Mouse (Mus musculus) kidney, postnatal 4 days (tissue): ENCODE measurements around the gene Snrpb2.

Experiments used
- DNase-seq, 2 experiments: peaks; one replicate each; pipeline ENCODE4 v3.0.0; 2021; ENCODE audit warnings: mixed read lengths in 2 of 2

Snrpb2 gene

GRCm38 (mm10) chr2:143062812-143063792 lies at the start of gene Snrpb2:
Gene Snrpb2, plus strand, starts transcription at chr2:143063039.
- peak; percentile 95 to 96 for DNase-seq

DNA sequence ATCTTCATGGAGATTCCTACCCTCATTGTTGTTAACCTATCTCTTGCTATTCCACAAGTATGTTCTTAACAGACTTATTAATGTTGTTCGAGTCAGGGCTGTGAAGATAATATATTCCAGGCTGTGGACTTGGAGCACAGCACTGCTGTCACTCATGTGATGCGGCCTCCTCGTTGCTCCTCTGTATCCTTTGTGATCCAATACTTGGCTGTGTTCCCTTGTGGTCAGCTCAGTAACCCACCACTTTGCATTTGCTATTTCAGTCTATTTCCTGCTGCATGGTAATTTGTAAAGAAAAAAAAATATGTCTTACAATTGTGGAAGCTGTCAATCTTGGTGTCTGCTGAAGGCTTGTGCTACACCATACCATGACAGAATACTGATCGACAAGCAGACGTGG lies 49.8 kb upstream of the Snrpb2 start:
- DNase-seq, result no peak

DNA sequence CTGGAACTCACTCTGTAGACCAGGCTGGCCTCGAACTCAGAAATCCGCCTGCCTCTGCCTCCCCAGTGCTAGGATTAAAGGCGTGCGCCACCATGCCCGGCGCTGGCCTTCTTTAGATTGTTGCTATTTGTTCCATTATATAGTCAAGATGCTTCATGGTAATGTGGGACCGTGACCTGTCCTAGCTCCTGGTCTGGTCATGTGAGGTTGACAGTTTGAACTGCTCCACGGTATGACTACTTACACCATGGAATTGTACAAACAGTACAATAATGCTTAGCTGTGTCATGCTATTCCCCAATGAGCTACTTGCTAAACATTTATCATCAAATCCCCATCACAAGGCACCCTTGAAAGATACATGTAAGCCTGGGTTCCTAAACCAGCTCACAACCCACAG lies 44.8 kb upstream of the Snrpb2 start:
- DNase-seq, result no peak

DNA sequence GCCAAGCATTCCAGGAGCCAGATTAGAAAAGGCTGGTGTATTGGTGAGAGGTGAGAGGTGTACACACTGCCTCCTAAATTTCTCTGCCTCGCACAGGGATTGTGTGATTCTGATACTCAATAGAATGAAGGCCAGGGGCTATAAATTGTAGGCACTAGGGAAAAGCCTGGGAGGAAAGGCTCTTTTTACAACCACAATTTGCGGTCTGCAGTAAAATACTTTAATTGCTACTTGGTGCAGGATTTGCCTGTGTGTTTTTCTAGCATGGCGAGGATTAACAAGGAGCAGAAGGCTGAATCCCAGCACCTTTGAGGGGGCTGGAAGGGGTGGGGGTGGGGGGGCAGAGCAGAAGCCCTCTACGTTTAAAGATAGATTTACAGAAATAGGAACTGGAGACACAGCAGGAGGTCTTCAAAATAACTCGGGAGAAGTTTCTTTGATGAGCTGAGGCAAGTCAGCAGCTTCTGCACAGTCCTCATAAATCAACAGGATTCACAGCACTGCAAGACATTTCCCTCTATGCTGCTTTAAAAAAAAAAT lies 44.2 kb upstream of the Snrpb2 start:
- peak; percentile 3 to 24 for DNase-seq

DNA sequence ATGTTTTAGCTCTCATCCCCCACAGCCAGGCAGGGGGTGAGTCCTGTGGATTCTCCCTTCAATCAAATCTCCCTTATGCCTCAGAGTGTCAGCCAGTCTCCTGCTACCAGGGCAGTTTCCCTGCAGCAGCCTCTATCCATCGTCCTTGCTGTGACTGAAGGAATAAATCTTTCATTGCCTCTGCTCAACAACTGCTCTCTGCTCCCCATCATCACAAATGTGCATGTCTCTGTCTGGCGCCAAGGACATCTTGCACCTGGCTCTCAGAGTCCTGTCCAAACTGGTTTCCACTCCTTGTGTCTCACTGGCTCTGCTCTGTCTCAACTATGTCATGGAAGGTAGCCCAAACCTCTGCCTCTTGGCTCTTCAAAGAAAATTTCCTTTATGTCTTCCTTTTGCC lies 43.1 kb upstream of the Snrpb2 start:
- peak; percentile 6 to 12 for DNase-seq

DNA sequence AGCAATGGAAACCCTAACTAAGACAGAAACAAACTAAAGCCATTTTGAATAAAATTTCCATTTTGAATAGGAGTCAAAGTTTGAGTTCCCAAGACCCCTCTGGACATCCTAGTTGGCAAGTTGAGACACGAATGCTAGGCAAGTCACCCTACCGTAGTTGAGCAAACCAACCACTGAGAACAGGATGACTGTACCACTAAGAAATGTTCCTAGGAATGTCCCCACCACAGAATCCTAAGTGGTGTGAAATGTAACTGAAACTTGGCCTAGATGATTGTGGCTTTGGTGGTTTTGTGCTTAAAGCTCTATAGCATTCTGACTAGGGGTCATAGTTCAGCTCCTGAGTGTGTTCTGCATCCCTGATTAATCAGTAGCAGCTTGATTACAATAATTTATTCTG lies 39.5 kb upstream of the Snrpb2 start:
- DNase-seq, result no peak

- no peak for DNase-seq
Observed at GRCm38 (mm10) chr2:143024226-143024625, 38.6 kb upstream of the Snrpb2 start.

GRCm38 (mm10) chr2:143031283-143031682 lies 31.6 kb upstream of the Snrpb2 start:
- DNase-seq, result no peak

- no peak for DNase-seq
Observed at GRCm38 (mm10) chr2:143032378-143033255, 30.2 kb upstream of the Snrpb2 start.

- DNase-seq, result peak; percentile 53 to 56
Observed at GRCm38 (mm10) chr2:143034350-143035085, 28.3 kb upstream of the Snrpb2 start.

DNA sequence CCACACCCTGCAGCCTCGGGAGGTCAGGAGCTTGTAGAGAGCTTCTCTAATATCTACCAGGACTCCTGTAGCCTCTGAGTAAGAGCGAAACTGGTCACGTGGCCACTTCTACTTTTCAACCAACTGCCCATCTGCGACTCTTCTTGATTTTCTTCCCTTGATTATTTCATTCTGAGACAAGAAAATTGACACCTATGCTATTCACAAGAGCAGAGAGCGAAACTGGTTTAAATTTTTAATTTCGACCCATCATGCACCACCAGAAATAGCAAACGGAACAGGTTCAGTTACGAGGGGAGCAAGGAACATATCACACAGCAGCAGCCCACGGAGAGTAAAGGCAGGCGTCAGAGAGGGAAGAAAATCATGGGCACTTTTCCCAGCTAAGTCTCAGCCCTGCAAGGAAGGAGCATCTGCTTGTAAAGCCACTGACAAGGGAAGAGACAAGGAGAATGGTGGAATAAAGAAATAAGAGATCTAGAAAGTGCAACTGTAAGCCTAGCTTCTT lies 27.7 kb upstream of the Snrpb2 start:
- DNase-seq, result peak; percentile 14 to 16

DNA sequence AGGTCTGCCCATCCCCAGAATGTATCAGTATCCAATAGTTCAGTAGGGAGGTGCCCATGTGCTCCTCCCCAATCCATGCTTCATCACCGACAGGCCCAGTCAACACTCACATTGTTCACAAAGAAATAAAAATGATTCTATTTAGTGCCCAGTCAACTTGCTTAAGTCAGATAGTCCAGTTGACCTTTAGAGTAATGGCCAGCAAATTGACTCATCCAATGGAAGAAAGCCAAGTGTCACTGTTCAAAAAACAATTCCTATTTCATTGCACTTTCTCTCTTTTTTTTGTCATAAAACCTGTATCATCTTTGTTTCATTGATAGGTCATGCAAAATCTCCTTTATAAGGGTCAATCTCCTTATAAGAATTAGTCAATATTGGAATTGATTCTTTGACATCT lies 21.2 kb upstream of the Snrpb2 start:
- no peak for DNase-seq

DNA sequence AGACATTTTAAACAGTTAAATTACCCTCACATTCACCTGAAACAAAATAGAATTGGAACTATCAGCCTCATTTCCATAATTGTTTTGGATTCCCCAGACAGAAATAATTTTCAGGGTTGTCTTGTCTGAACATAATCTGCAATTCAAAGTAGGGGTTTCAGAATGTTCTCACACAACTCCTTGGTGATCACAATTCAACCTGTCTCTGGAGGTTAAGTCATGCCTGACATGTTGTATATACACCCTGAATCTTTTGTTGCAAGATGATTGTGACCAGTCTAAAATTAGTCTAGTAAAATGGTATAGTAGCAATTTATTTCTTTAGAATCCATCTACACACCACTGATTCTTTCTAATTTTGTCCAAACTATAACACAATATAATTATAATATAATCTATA lies 7.6 kb upstream of the Snrpb2 start:
- DNase-seq, result no peak

DNA sequence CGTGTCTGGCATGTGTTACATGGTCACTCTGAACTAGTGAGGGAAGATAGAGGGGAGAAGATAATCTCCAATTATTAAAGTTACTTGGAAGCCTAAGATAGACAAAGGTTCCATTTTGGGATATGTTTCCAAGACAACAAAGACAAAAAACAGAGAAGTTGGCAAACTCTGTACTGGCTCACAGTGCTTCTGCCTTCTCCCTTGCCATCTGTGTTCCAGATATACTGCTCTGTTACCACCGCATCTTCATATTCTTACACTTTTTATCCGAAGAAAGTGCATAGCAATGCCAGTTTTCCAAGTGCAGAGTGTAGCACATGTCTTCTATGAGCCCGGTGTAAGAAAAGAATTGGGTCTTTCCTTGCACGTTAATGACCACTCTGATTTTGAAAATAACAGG lies 6.1 kb upstream of the Snrpb2 start:
- DNase-seq, result no peak

- DNase-seq, result no peak
Observed at GRCm38 (mm10) chr2:143062432-143062811, 417 bp upstream of the Snrpb2 start.

- no peak for DNase-seq
Observed at GRCm38 (mm10) chr2:143065914-143066313, 3.1 kb downstream of the Snrpb2 start.

DNA sequence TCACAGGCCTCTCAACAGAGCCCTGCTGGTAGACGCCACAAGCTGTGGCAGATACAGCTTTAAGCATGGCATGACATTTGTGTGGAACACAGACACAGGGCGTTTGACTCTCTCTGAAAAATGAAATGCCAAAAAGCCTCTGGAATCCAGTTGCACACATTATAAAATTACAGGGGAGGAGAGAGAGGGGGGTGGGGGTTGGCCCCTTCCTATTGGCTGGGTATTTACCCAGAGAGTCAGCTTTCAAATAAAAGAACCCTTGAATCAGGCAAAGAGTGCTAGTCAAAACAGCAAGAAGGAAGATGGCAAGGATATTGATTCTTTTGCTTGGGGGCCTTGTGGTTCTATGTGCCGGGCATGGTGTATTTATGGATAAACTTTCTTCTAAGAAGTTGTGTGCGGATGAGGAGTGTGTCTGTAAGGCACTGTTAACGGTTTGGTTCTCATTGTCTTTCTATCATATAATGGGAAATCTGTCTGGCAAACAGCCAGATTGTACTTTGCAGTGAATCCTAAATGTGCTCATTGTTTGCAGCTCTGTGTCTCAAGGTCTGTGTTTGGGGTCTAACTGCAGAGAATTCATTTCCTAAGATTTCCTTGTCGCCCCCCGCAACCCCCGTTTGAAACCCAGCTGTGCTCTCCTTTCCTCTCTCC lies 15.5 kb downstream of the Snrpb2 start, which contains the start of gene Otor:
Otor (plus strand) TSS at position 276 of the 654 bp plus-strand sequence.
- no peak for DNase-seq

GRCm38 (mm10) chr2:143081693-143082092 lies 18.9 kb downstream of the Snrpb2 start:
- DNase-seq, result peak; percentile 17 to 40

GRCm38 (mm10) chr2:143084852-143085397 lies 22.1 kb downstream of the Snrpb2 start:
- DNase-seq, result no peak

- no peak for DNase-seq
Observed at GRCm38 (mm10) chr2:143089866-143090265, 27.0 kb downstream of the Snrpb2 start.

GRCm38 (mm10) chr2:143093726-143094125 lies 30.9 kb downstream of the Snrpb2 start:
- peak; percentile 79 to 80 for DNase-seq
